Mouse (Mus musculus) heart, adult 18-20 months (tissue): ENCODE measurements around the gene Tbk1. TPM values are rescaled to one million over a fixed set of nuclear protein-coding genes. Genes with fewer than 3 reads are reported as not detected.

Source experiments
- DNase-seq, 2 experiments: peaks; one replicate each; pipeline ENCODE4 v3.0.0; 2021 to 2022; ENCODE audit warnings: mixed read lengths in 1 of 2
- total RNA-seq, 2 experiments: library from RNA; stranded (reverse); gene quantifications; 2 replicates each; pipeline ENCODE4 v1.2.3; 2021

Gene Tbk1
- total RNA-seq, 2 experiments from 2014 or later: 18.4 to 21.3 TPM

GRCm38 (mm10) chr10:121591106-121591505 lies 4.5 kb upstream of the Tbk1 start:
- DNase-seq: peak; percentile 43 to 74

GRCm38 (mm10) chr10:121587371-121587840 lies 819 bp upstream of the Tbk1 start:
- DNase-seq: no peak

- peak in 1 of 2 experiments; percentile 55 for DNase-seq
Observed at GRCm38 (mm10) chr10:121585791-121586642, 570 bp downstream of the Tbk1 start.

- DNase-seq: no peak
Observed at GRCm38 (mm10) chr10:121585056-121585790, 1.4 kb downstream of the Tbk1 start.

GRCm38 (mm10) chr10:121584033-121584432 lies 2.6 kb downstream of the Tbk1 start:
- no peak for DNase-seq

GRCm38 (mm10) chr10:121583016-121583415 lies 3.6 kb downstream of the Tbk1 start:
- DNase-seq: no peak

GRCm38 (mm10) chr10:121582287-121582686 lies 4.3 kb downstream of the Tbk1 start:
- no peak for DNase-seq

- DNase-seq: no peak
Observed at GRCm38 (mm10) chr10:121581405-121581804, 5.2 kb downstream of the Tbk1 start.

GRCm38 (mm10) chr10:121580381-121580780 lies 6.2 kb downstream of the Tbk1 start:
- no peak for DNase-seq

- no peak for DNase-seq
Observed at GRCm38 (mm10) chr10:121576372-121576771, 10.2 kb downstream of the Tbk1 start.

GRCm38 (mm10) chr10:121571511-121572147 lies 15.0 kb downstream of the Tbk1 start:
- DNase-seq: no peak

GRCm38 (mm10) chr10:121571031-121571430 lies 15.6 kb downstream of the Tbk1 start:
- no peak for DNase-seq

GRCm38 (mm10) chr10:121569796-121570195 lies 16.8 kb downstream of the Tbk1 start:
- no peak for DNase-seq

- no peak for DNase-seq
Observed at GRCm38 (mm10) chr10:121569001-121569589, 17.5 kb downstream of the Tbk1 start.

- DNase-seq: no peak
Observed at GRCm38 (mm10) chr10:121568534-121568933, 18.1 kb downstream of the Tbk1 start.

GRCm38 (mm10) chr10:121568026-121568425 lies 18.6 kb downstream of the Tbk1 start:
- no peak for DNase-seq

GRCm38 (mm10) chr10:121564447-121564846 lies 22.1 kb downstream of the Tbk1 start:
- DNase-seq: peak in 1 of 2 experiments; percentile 22

- peak in 1 of 2 experiments; percentile 7 for DNase-seq
Observed at GRCm38 (mm10) chr10:121558231-121558630, 28.4 kb downstream of the Tbk1 start.

GRCm38 (mm10) chr10:121556263-121556662 lies 30.3 kb downstream of the Tbk1 start:
- no peak for DNase-seq

GRCm38 (mm10) chr10:121550334-121550733 lies 36.3 kb downstream of the Tbk1 start:
- no peak for DNase-seq

GRCm38 (mm10) chr10:121549670-121550069 lies 36.9 kb downstream of the Tbk1 start:
- DNase-seq: no peak

GRCm38 (mm10) chr10:121547162-121547561 lies 39.4 kb downstream of the Tbk1 start:
- no peak for DNase-seq
